Mouse (Mus musculus) liver, adult 10 weeks (tissue): Measurements from ENCODE around the gene Zfp626. TPM values are rescaled to one million over a fixed set of nuclear protein-coding genes. Genes with fewer than 3 reads are reported as not detected.

Experiments used
- polyA plus RNA-seq: library from polyadenylated mRNA; stranded (reverse); fragments of 350-450 nt; fragmentation: Illumina TruSeq; extraction: RNeasy Lipid Tissue Mini Kit (QIAGEN cat#74804); gene quantifications from one replicate; pipeline ENCODE4 v1.2.3, GENCODE M21; 2014; ENCODE audit warnings: low read depth, low replicate concordance

The Zfp626 gene
- 4.6 TPM for polyA plus RNA-seq

DNA sequence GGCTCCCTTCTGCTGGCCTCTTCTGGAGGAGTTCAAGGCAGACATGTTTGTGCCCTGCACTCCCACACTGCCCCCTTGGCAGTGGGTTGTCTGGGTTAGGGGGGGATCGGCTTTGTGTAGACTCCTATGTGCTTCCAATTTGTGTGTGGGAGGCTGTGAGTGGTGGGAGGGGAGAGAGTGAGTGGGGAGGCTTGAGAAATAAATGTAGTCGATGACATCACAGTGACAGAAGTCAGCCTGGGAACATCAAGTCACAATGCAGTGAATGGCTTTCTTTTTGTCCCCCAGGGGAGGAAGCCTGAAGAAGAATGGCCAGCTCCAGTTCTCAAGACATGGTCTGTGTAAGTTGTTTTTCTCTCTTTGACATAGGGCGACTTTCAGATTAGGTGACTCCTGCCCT lies at the start of gene Zfp626:
Gene Zfp626 (plus strand): TSS at position 301 of the 400 bp plus-strand sequence.

DNA sequence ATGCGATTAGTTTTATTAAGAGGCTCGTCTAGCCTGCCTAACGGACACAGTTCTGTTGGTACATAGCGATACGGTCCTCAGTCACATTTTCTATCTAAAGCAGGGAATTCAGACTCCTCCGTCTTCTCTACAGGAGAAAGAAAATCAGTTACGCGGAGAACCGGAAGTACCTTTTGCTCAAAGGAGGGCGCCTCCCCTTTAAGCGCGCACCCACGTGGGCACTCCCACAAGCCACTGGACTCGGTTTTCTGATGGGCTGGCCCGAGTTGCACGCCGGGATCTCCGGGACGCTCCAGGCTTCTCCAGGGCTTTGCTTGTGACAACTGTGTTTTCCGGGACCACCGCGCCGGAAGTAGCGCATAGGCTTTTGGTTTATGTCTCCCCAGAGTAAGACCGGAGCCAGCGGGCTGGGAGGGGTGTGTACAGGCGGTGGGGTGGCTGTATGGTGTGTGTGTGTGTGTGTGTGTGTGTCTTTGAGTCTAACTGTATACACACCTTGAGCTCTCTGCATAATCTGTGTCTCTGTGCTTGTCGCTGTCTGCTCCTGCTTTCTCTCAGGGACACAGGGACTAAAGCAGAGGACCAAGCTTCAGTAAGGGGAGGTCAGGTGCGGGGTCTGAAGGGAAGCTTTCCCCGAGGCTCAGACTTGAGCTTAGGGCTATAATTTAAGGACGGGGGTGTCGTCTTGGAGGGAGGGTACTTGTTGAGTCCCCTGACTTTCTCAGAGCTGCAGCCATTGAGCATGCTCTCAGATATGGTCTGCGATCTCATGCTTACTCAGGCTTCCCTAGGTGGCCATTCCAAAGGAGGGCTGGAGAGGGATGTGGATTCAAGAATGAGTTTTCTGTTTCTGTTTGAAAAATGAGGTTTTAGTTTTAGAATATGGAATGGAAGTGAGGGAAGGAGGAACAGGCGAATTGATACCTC lies 31.6 kb downstream of the Zfp626 start, which contains the start of gene Zfp59:
Gene Zfp59 (plus strand): TSS at position 285 of the 927 bp plus-strand sequence.

DNA sequence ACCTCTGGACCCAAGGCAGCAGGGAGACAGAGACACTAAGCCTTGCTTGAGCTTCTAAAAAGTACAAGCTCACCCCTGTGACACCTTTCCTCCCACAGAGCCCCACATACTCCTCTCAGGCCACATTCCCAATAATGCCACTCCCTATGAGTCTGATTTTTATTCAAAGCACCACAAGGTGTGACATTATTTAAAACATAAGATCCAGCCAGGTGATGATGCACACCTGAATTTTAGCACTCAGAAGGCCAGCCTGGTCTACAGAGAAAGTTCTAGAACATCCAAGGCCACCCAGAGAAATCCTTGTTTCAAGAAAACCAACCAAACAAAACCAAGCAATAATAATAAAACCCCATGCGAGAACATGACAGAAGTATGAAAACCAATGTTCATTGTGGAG lies 50.2 kb downstream of the Zfp626 start, which contains the start of gene Zfp607a:
Gene Zfp607a (plus strand): TSS at position 301 of the 400 bp plus-strand sequence.

Other genes starting within 250 kb of the Zfp626 start
- 14.8 TPM for gene Akt2, start 215.6 kb upstream of the Zfp626 start, polyA plus RNA-seq
- not detected for gene Ttc9b, start 153.3 kb upstream of the Zfp626 start, polyA plus RNA-seq
- gene Map3k10, start 132.6 kb upstream of the Zfp626 start, polyA plus RNA-seq: 1.0 TPM
- gene Zfp607b, start 117.9 kb upstream of the Zfp626 start, polyA plus RNA-seq: 0.42 TPM
- gene Zfp60, start 75.8 kb upstream of the Zfp626 start, polyA plus RNA-seq: 8.8 TPM
- gene Zfp59, start 31.4 kb downstream of the Zfp626 start, polyA plus RNA-seq: 4.3 TPM
- gene Zfp607a, start 50.3 kb downstream of the Zfp626 start, polyA plus RNA-seq: 2.3 TPM
- gene Zfp974, start 122.3 kb downstream of the Zfp626 start, polyA plus RNA-seq: 4.2 TPM
- gene Zfp780b, start 172.0 kb downstream of the Zfp626 start, polyA plus RNA-seq: 8.6 TPM
- 0.42 TPM for gene Zfp850, start 206.9 kb downstream of the Zfp626 start, polyA plus RNA-seq
- 44.3 TPM for gene Psmc4, start 242.9 kb downstream of the Zfp626 start, polyA plus RNA-seq